Comparison of ENCODE assay signal across 14 mouse cellular contexts in the genomic region with DNA sequence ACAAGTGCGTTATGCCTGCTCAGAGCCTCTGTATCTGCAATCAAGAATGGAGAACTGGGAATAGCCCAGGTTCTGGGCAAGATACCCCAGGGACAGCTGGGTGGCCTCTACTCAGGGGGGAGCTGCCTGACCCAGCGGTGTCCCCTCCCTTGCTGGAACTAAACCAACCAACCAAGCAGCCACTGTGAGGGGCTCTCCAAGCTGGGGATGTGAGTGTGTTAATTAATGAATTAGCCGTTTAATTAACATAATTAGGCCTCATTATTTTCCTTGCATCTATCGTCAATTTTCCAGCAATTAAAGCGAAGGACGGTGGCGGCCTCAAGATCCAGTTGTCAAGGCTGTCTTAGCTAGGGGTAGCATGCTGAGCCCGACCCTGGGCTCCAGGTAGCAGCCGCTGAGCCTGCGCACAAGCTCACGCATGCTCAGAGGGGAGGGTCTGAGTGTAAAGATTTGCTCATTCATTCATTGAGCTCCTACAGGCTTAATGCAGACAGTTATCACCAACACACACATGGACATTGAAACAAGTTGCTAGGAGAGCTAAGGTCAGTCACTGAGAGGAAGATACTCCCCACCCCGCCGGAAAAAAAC.
DNase-seq lines count a peak whose midpoint lies in the region; ATAC-seq and TF ChIP-seq lines count a peak whose summit lies in the region.
"Had no signal": no experiment of that assay in that cellular context is flagged by ENCODE, and none has a peak within 500 bp of the region (broad histone marks: within the 10 kb centered on the region; RNA-seq: fewer than 3 reads in every experiment).

No protein-coding gene starts in this region.

- H3K4me2 ChIP-seq in forebrain, embryonic 13.5 days: peak overlapping the region; percentile 33
- H3K4me2 ChIP-seq: limb, embryonic 13.5 days; midbrain, embryonic 12.5 days had no signal

- no peak for DNase-seq in left cerebral cortex, adult 2 months (ENCODE audit: extremely low spot score in 1 of 2, low spot score in 2 of 2)
- no peak for DNase-seq in left cerebral cortex, postnatal 14 days (ENCODE audit: low spot score in 2 of 2)
- peak; percentile 90 for DNase-seq in brain, embryonic 14.5 days (ENCODE audit: low read depth)
- no peak for DNase-seq in limb, embryonic 10.5 days (ENCODE audit: low spot score)
- DNase-seq in gastrocnemius, postnatal 4 days (ENCODE audit: low spot score in 2 of 2): no peak
- DNase-seq in thymus, postnatal 4 days: no peak
- no peak for DNase-seq in spleen, adult 12 weeks (ENCODE audit: low spot score)
- DNase-seq: kidney, postnatal 10 days; layer of hippocampus, postnatal 36 days had no signal

- peaks cover 18% of the 10 kb centered on the region for H3K4me1 ChIP-seq in forebrain, embryonic 13.5 days
- peaks cover 43% of the 10 kb centered on the region for H3K4me1 ChIP-seq in limb, embryonic 10.5 days

- 0 out of 2 replicates have a peak overlapping the region, but pooled peaks have one; percentile 2 for H3K4me3 ChIP-seq in left cerebral cortex, adult 2 months
- no peak overlapping the region for H3K4me3 ChIP-seq in forebrain, embryonic 13.5 days
- H3K4me3 ChIP-seq in limb, embryonic 10.5 days: no peak overlapping the region
- H3K4me3 ChIP-seq: limb, embryonic 13.5 days; midbrain, embryonic 12.5 days had no signal

- H3K9ac ChIP-seq in forebrain, embryonic 13.5 days: no peak overlapping the region
- H3K9ac ChIP-seq: limb, embryonic 13.5 days; midbrain, embryonic 12.5 days had no signal

- H3K27ac ChIP-seq in left cerebral cortex, adult 2 months: no peak overlapping the region
- no peak overlapping the region for H3K27ac ChIP-seq in forebrain, embryonic 13.5 days
- peak overlapping the region; percentile 71; the same call in 1 of the 2 replicates for H3K27ac ChIP-seq in limb, embryonic 10.5 days
- H3K27ac ChIP-seq: limb, embryonic 13.5 days had no signal

- H3K36me3 ChIP-seq in forebrain, embryonic 13.5 days (ENCODE audit: poor library complexity, severe bottlenecking): no peaks in the 10 kb centered on the region
- no peaks in the 10 kb centered on the region for H3K36me3 ChIP-seq in limb, embryonic 10.5 days
- H3K36me3 ChIP-seq: limb, embryonic 13.5 days; midbrain, embryonic 12.5 days had no signal

- intact Hi-C loops in left cerebral cortex, adult 2 months (cut with DNase I): no loop called here
- intact Hi-C loops in left cerebral cortex, postnatal 14 days (cut with DNase I): no loop called here

- peaks cover 86% of the 10 kb centered on the region for H3K27me3 ChIP-seq in forebrain, embryonic 13.5 days
- 0 out of 2 replicates have a peak, but pooled peaks cover 7% of the 10 kb centered on the region for H3K27me3 ChIP-seq in limb, embryonic 10.5 days (ENCODE audit: low read depth, poor library complexity, severe bottlenecking)

- TF ChIP-seq CTCF in left cerebral cortex, adult 2 months (IDR thresholded peaks at IDR 0.05): no peak
- no peak for TF ChIP-seq CTCF in brain, embryonic 14.5 days (IDR thresholded peaks at IDR 0.05; ENCODE audit: borderline replicate concordance, extremely low read depth, insufficient read depth, insufficient read length)

- WGBS in forebrain, embryonic 13.5 days: 28% methylated on average over 13 of the region's 13 CpGs
- WGBS in limb, embryonic 10.5 days: 72% methylated on average over 13 of the region's 13 CpGs

- peak; percentile 84 for ATAC-seq in forebrain, embryonic 13.5 days
- ATAC-seq: CD4-positive, CD25-positive, alpha-beta regulatory T cell, adult 4 months; lung, postnatal 0 days had no signal

- no peak for TF ChIP-seq POLR2A in brain, embryonic 14.5 days (IDR thresholded peaks at IDR 0.05; ENCODE audit: borderline replicate concordance, extremely low read depth, insufficient read depth, insufficient read length, poor library complexity, severe bottlenecking)

- H3K9me3 ChIP-seq in forebrain, embryonic 13.5 days (replicated peaks): no peaks in the 10 kb centered on the region
- H3K9me3 ChIP-seq in limb, embryonic 10.5 days (replicated peaks): no peaks in the 10 kb centered on the region
- H3K9me3 ChIP-seq: limb, embryonic 13.5 days; midbrain, embryonic 12.5 days had no signal
